Mouse (Mus musculus) ES-E14 (cell line): ENCODE measurements around the gene Ddx43. TPM values are rescaled to one million over a fixed set of nuclear protein-coding genes. Genes with fewer than 3 reads are reported as not detected.
A peak's percentile ranks its signal among the peaks of the same experiment; 100 is the strongest.
"Not testable (repeated sequence)": the region's sequence is repeated elsewhere in the genome, so short reads cannot be mapped to it uniquely, and the experiment has no call there.

Source experiments
- DNase-seq: peaks from one replicate; pipeline ENCODE4 v3.0.0-alpha.2; 2013; ENCODE audit warnings: low read depth, low spot score
- H3K27ac ChIP-seq: 2 replicates; pipeline ENCODE4 v1.5.1; 2012; ENCODE audit warnings: low read depth, mild to moderate bottlenecking, low read length, moderate library complexity, mixed read lengths; ENCODE audit not compliant: poor library complexity, insufficient read depth, severe bottlenecking
- H3K36me3 ChIP-seq: 2 replicates; pipeline ENCODE4 v1.6.1; 2012; ENCODE audit warnings: mild to moderate bottlenecking, low read length, moderate library complexity, mixed read lengths; ENCODE audit not compliant: control insufficient read depth, poor library complexity, insufficient read depth, severe bottlenecking
- H3K4me1 ChIP-seq, 2 experiments: fragments of 150-350 bp in 1 of 2; sonication (generic) in 1 of 2; 2 replicates each; pipeline ENCODE4 v1.6.1; 2012; ENCODE audit warnings: low read length in 2 of 2, mild to moderate bottlenecking in 1 of 2, mixed read lengths in 1 of 2; ENCODE audit not compliant: control insufficient read depth in 2 of 2, insufficient read depth in 2 of 2, poor library complexity in 1 of 2
- H3K4me3 ChIP-seq, 2 experiments: fragments of 150-350 bp in 1 of 2; sonication (generic) in 1 of 2; 2 replicates each; pipeline ENCODE4 v1.5.1; 2012; ENCODE audit warnings: low read length in 2 of 2, low read depth in 1 of 2, mild to moderate bottlenecking in 1 of 2, mixed read lengths in 1 of 2; ENCODE audit not compliant: insufficient read depth in 1 of 2, poor library complexity in 1 of 2, severe bottlenecking in 1 of 2
- H3K9ac ChIP-seq: 2 replicates; pipeline ENCODE4 v1.6.1; 2012; ENCODE audit warnings: low read depth, mild to moderate bottlenecking, low read length, mixed read lengths; ENCODE audit not compliant: poor library complexity, insufficient read depth, severe bottlenecking
- H3K9me3 ChIP-seq: fragments of 150-350 bp; sonication (generic); 2 replicates; pipeline ENCODE4 v1.6.1; 2012; ENCODE audit warnings: low read depth, mild to moderate bottlenecking, low read length; ENCODE audit not compliant: control insufficient read depth, insufficient read depth
- CHD2 ChIP-seq: IDR thresholded peaks from 2 replicates; pipeline ENCODE4 v1.6.1; 2014; ENCODE audit warnings: mild to moderate bottlenecking, low read depth, low read length, inconsistent platforms
- HCFC1 ChIP-seq: IDR thresholded peaks from 2 replicates; pipeline ENCODE4 v1.6.1; 2012; ENCODE audit warnings: low read length, inconsistent platforms, borderline replicate concordance; ENCODE audit not compliant: insufficient read depth
- MAFK ChIP-seq: IDR thresholded peaks from 2 replicates; pipeline ENCODE4 v1.6.1; 2014; ENCODE audit warnings: mild to moderate bottlenecking, low read depth, low read length, inconsistent platforms; ENCODE audit not compliant: insufficient read depth
- ZC3H11A ChIP-seq: IDR thresholded peaks from 2 replicates; pipeline ENCODE4 v1.6.1; 2012; ENCODE audit warnings: low read depth, mild to moderate bottlenecking, inconsistent platforms, low read length, borderline replicate concordance
- ZNF384 ChIP-seq: IDR thresholded peaks from 2 replicates; pipeline ENCODE4 v1.6.1; 2012; ENCODE audit warnings: low read depth, low read length, inconsistent platforms
- in situ Hi-C, 2 experiments: fragments of 600-800 bp; cut with MboI; formaldehyde crosslinking; loops; one replicate each; pipeline ENCODE4 v1.15.1; 2025; ENCODE audit warnings: low sequenced_read_pairs in 2 of 2, inconsistent platforms in 1 of 2; ENCODE audit not compliant: unreplicated experiment in 2 of 2
- total RNA-seq: library from RNA; depleted of rRNA; stranded (reverse); fragments of 300-350 nt; gene quantifications from 2 replicates; pipeline ENCODE4 v1.2.3, GENCODE M21; 2012; rRNA removed

The Ddx43 gene
- 4.3 and 5.0 TPM in 2 replicates for total RNA-seq

DNA sequence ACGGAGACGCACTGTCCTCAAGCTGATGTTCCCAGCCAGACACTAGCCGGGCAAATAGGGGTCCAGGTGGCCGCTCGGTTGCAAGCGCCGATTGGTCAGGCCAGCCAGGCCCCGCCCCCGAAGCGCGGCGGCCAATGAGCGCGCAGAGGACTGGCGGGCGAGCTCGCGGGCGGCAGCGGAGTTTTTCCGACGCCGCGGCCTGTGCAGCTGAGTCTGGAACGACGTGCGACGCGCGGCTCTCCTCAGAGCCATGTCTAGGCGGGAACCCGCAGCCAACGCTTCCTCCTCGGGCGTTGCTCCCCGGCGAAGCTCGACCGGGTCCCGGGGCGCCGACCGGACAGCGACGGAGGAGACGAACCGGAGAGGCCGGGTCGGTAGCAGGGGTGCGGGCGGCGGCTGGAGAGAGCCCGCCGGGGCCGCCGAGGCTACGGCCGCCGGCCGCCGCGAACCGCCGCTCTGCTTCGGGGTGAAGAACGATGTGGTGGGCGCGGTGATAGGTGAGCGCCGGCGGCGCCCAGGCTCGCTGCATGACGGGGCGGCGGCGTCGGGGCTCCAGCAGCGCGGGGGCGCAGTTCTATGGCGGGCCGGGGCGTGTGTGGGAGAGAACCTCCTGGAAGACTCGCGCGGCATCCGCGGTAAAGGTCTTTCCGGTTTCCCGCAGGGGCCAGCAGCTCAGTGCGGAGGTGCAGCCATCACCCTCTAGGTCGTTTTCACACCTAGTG, at the start of gene Ddx43:
Ddx43 (plus strand) TSS at position 148 of the 722 bp plus-strand sequence.
- Histone ChIP-seq H3K9me3 (no peaks in the 10 kb centered on the region), H3K4me1 (peaks cover 0 to 1% of the 10 kb centered on the region in 2 experiments; a peak in 1 of 4 replicates), H3K36me3 (0 out of 2 replicates have a peak, but pooled peaks cover 1% of the 10 kb centered on the region), H3K9ac (peak within 1 kb of the TSS; percentile 78), H3K27ac (no peak within 1 kb of the TSS), H3K4me3 (peak within 1 kb of the TSS; percentile 74 to 75)
- DNase-seq: peak; percentile 73
- TF ChIP-seq ZNF384: no peak
- 0 out of 2 replicates have a peak, but pooled peaks have one; percentile 41 for TF ChIP-seq CHD2
- TF ChIP-seq HCFC1: no peak; the same call in 1 of the 2 replicates
- TF ChIP-seq MAFK: no peak
- in situ Hi-C loops: no loop called here

DNA sequence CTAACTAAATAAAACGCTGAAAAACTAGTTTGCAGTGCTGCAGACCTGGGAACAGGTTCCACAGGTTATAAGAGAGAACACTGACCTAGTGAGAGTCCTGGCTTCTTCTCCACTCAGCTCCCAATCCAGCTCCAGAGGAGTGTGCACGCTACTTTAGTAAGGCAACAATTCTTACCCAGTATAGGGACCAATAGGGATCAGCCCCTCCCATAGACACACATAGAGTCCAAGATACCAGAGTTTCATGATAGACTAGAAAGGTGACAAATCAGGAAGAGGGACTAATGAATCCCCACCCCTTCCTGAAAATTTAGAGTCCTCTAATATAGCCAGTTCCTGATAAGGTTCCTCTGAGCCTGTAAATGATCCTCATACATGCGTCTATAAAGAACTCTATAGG, 48.6 kb upstream of the Ddx43 start:
- Histone ChIP-seq H3K4me3 (no peak overlapping the region), H3K9ac (no peak overlapping the region), H3K4me1 (no peaks in the 10 kb centered on the region), H3K36me3 (no peaks in the 10 kb centered on the region), H3K27ac (no peak overlapping the region), H3K9me3 (no peaks in the 10 kb centered on the region)
- in situ Hi-C loops: no loop called here
- DNase-seq: no peak
- TF ChIP-seq HCFC1: no peak
- no peak for TF ChIP-seq MAFK
- no peak for TF ChIP-seq ZC3H11A
- TF ChIP-seq CHD2: no peak
- TF ChIP-seq ZNF384: no peak

DNA sequence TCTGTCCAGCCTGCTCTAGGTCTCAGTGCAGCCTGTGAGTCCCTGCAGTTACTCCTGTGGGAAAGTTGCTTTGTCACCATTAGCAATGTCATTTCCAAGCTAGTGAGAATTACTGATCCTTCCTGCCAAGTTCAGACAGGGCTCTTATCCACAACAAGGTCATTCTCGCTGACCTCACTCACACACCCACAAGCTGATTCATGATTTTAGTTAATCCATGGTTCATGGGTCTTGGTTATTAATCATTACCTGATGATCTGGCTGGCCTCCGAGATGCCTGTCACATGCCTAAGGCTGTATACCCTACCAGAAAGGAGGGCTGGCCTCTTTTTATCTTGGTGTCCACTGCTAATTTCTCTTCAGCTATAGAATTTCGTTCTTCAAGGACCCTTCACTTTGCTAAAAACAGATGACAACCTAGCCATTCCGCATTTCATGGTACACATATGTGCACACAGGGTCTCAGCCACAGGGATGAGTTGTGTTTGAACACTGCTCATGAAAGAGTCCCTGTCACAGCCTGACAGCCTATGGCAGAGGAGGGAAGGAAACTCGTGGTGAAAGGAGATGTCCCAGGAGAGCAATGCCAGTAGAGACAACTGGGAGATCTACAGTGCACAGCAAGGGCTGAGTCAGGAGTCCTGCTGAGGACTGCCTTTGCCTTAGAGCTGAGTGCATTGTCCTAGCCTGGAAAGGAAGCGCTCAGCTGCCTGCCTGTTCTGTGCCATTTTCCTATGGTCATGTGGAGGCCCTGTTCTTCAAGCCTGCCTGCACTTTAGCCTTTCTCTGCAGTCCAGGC, 47.2 kb upstream of the Ddx43 start:
- H3K9ac ChIP-seq, DNase-seq, H3K4me1 ChIP-seq, H3K9me3 ChIP-seq, H3K27ac ChIP-seq, H3K4me3 ChIP-seq, H3K36me3 ChIP-seq, in situ Hi-C loops: not testable (repeated sequence)

DNA sequence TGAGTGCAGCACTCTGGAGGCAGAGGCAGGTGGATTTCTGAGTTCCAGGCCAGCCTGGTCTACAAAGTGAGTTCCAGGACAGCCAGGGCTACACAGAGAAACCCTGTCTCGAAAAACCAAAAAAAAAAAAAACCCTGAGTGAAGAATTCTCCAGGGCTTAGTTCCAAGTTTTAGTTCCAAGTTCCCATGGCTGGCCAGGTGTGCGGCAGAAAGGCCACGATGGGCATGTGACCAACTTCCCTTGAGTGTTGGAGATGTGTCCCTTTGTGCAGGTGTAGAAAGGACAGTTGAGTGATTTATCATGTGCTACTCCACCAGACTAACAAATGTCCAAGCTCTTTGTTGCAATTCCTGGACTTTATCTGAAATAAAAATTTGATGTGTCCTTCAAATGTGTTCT, 46.4 kb upstream of the Ddx43 start:
- H3K9me3 ChIP-seq, DNase-seq, H3K27ac ChIP-seq, in situ Hi-C loops, H3K4me3 ChIP-seq, H3K36me3 ChIP-seq, H3K4me1 ChIP-seq, H3K9ac ChIP-seq: not testable (repeated sequence)

DNA sequence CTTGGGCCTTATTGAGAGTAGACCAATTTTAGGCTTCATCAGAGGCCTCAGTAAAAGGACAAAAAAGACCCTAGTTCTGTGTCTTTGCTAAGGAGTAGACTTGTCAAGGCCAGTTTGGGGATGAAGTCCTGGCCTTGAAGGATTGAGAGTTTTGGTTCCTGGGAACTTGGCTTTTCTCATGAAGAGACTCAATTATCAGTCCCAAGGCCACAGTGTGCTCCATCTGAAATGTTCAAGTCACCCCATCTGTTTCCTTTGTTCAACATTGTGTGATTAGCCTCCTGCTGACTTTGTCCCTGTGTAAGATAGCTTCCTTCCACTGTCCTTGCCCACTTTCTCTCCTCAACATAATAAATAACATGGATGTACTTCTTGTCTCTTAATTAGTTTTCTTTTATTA, 45.6 kb upstream of the Ddx43 start:
- DNase-seq: not testable (repeated sequence)

More for the DNA sequence above, 45.6 kb upstream of the Ddx43 start:
- H3K4me3 ChIP-seq, in situ Hi-C loops, H3K9me3 ChIP-seq, H3K36me3 ChIP-seq, H3K4me1 ChIP-seq, H3K9ac ChIP-seq, H3K27ac ChIP-seq: not testable (repeated sequence)
